Mouse (Mus musculus) limb, embryonic 11.5 days (tissue): ENCODE results near the gene Rhox2g. TPM values are rescaled to one million over a fixed set of nuclear protein-coding genes. Genes with fewer than 3 reads are reported as not detected.

ENCODE experiments used
- polyA plus RNA-seq: library from polyadenylated mRNA; unstranded; fragments of >200 nt; fragmentation: Nextera tagmentation; extraction: Ambion mirVana; gene quantifications from 2 replicates; pipeline ENCODE4 v1.2.1, GENCODE M21; 2014

The Rhox2g gene
- polyA plus RNA-seq, 1 experiment from 2014 or later = not detected

Other genes starting within 250 kb of the Rhox2g start
- not detected in 2 replicates for gene Rhox2b, start 231.4 kb downstream of the Rhox2g start, polyA plus RNA-seq
- not detected in 2 replicates for gene Rhox4b, start 211.0 kb downstream of the Rhox2g start, polyA plus RNA-seq
- gene Rhox2c, start 189.8 kb downstream of the Rhox2g start, polyA plus RNA-seq = not detected in 2 replicates
- not detected in 2 replicates for gene Rhox3c, start 184.9 kb downstream of the Rhox2g start, polyA plus RNA-seq
- not detected in 2 replicates for gene Rhox4c, start 163.1 kb downstream of the Rhox2g start, polyA plus RNA-seq
- not detected in 2 replicates for gene Rhox2d, start 150.0 kb downstream of the Rhox2g start, polyA plus RNA-seq
- gene Rhox4d, start 129.1 kb downstream of the Rhox2g start, polyA plus RNA-seq = not detected in 2 replicates
- 0.30 TPM in 1 of 2 replicates, not detected in the other for gene Rhox2e, start 113.0 kb downstream of the Rhox2g start, polyA plus RNA-seq
- not detected in 2 replicates for gene Rhox3e, start 101.5 kb downstream of the Rhox2g start, polyA plus RNA-seq
- gene Rhox4e, start 86.1 kb downstream of the Rhox2g start, polyA plus RNA-seq = not detected in 2 replicates
- gene Rhox2f, start 72.1 kb downstream of the Rhox2g start, polyA plus RNA-seq = not detected in 2 replicates
- gene Rhox3f, start 62.5 kb downstream of the Rhox2g start, polyA plus RNA-seq = not detected in 2 replicates
- not detected in 2 replicates for gene Rhox4f, start 35.8 kb downstream of the Rhox2g start, polyA plus RNA-seq
- not detected in 2 replicates for gene Rhox3g, start 14.9 kb downstream of the Rhox2g start, polyA plus RNA-seq
- gene Rhox4g, start 7.9 kb upstream of the Rhox2g start, polyA plus RNA-seq = not detected in 2 replicates
- gene Rhox3h, start 25.3 kb upstream of the Rhox2g start, polyA plus RNA-seq = not detected in 2 replicates
- gene Rhox2h, start 29.8 kb upstream of the Rhox2g start, polyA plus RNA-seq = not detected in 2 replicates
- gene Rhox5, start 161.4 kb upstream of the Rhox2g start, polyA plus RNA-seq = 0.71 and 1.3 TPM in 2 replicates
- gene Rhox6, start 183.4 kb upstream of the Rhox2g start, polyA plus RNA-seq = not detected in 2 replicates
- not detected in 2 replicates for gene Rhox7a, start 188.2 kb upstream of the Rhox2g start, polyA plus RNA-seq
- not detected in 2 replicates for gene Rhox8, start 235.5 kb upstream of the Rhox2g start, polyA plus RNA-seq